Mouse (Mus musculus): ENCODE measurements around the gene Omt2b.
"Not testable (repeated sequence)": the region's sequence is repeated elsewhere in the genome, so short reads cannot be mapped to it uniquely, and the experiment has no call there.

GRCm38 (mm10) chr9:78340324-78340723 is 12.9 kb downstream of the Omt2b start:
- TF ChIP-seq CTCF (IDR thresholded peaks at IDR 0.05; ENCODE audit: borderline replicate concordance, control insufficient read depth, extremely low read depth, insufficient read depth, low read length, poor library complexity), result peak; percentile 78; the same call in 1 of the 2 replicates
- not testable (repeated sequence) for TF ChIP-seq POLR2A (IDR thresholded peaks at IDR 0.05; ENCODE audit: control insufficient read depth, extremely low read depth, insufficient read depth, low read length, poor library complexity)
